Mouse (Mus musculus): Measurements from ENCODE around the gene Nfxl1.

- TF ChIP-seq GATA1 (IDR thresholded peaks at IDR 0.05; ENCODE audit: low read length), result no peak
- no peak for TF ChIP-seq TAL1 (IDR thresholded peaks at IDR 0.05; ENCODE audit: low read length)
These were observed 6.1 kb upstream of the Nfxl1 start for GRCm38 (mm10) chr5:72565621-72566020.

All from erythroblast, embryonic 14.5 days (primary cell).